Mouse (Mus musculus): ENCODE measurements around the gene Nkain4. TPM values are rescaled to one million over a fixed set of nuclear protein-coding genes. Genes with fewer than 3 reads are reported as not detected.
A peak's percentile ranks its signal among the peaks of the same experiment; 100 is the strongest.

The Nkain4 gene
- polyA plus RNA-seq, 1 experiment, result 3.7 TPM

DNA sequence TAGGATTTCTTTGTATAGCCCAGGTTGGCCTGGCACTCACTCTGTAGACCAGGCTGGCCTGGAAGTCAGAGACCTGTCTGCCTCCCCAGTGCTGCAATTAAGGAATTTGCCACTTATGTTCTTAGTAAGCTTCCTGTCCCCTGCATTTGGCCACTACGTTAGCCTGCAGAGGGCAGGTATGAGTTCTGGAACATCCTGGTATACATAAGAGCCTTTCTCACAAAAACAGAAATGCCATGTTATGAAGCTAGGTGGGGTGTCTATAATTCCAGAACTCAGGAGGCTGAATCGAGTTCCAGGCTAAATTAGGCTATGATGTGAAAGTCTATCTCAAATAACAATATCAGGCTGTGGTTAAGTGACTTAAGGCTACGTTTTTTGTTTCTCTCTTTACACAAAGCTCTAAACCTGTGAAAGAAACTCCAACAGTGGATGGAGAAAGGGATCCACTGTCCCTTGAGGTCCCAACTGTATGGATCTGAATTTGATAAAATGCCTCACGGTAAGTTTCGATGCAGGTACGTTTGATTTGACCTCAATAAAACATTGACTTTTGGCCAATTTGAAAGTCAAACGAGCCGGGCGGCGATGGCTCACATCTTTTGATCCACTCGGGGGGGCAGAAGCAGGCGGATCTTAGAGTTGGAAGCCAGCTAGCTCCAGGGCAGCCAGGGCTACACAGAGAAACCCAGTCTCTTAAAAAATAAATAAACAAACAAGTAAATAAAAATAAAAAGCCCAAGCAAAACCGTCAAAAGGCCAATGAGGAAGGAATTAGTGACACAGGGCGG is 11.8 kb upstream of the Nkain4 start:
- Histone ChIP-seq H3K4me3 (ENCODE audit: control insufficient read depth, low read depth, low read length) (peak overlapping the region; percentile 91), H3K36me3 (ENCODE audit: control insufficient read depth, insufficient read depth, low read length) (no peaks in the 10 kb centered on the region), H3K4me1 (ENCODE audit: control insufficient read depth, insufficient read depth, low read length) (peaks cover 3% of the 10 kb centered on the region), H3K27me3 (ENCODE audit: control insufficient read depth, insufficient read depth, low read length) (no peaks in the 10 kb centered on the region), H3K27ac (ENCODE audit: control insufficient read depth, insufficient read depth, low read depth, low read length) (peak overlapping the region; percentile 87)
- TF ChIP-seq POLR2A (IDR thresholded peaks at IDR 0.05; ENCODE audit: control insufficient read depth, low read depth, low read length) (no peak), CTCF (IDR thresholded peaks at IDR 0.05; ENCODE audit: control insufficient read depth, insufficient read depth, insufficient replicate concordance, low read depth, low read length) (no peak)

DNA sequence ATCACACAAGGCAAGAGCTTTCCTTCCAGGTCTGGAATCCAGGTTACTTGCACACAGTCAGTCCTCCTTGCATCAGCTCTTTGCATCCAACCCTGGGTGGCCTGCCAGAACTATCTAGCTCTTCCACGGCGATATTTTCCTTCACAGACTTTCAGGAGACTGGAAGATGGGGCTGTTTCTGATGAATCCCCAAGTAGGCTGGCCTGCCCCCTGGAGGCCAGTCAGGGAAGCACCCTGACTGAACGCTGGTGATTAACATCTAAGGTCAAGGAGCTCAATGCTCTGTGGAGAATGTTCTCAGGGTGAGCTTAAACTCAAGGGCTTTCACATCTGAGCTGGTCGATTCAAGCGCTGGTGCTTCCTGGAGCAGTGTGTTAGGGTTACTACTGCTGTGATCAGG is 9.5 kb upstream of the Nkain4 start:
- H3K27me3 ChIP-seq (ENCODE audit: control insufficient read depth, insufficient read depth, low read length), result no peaks in the 10 kb centered on the region
- TF ChIP-seq POLR2A (IDR thresholded peaks at IDR 0.05; ENCODE audit: control insufficient read depth, low read depth, low read length) (no peak), CTCF (IDR thresholded peaks at IDR 0.05; ENCODE audit: control insufficient read depth, insufficient read depth, insufficient replicate concordance, low read depth, low read length) (peak; percentile 84; the same call in 1 of the 2 replicates)
- no peak overlapping the region for H3K4me3 ChIP-seq (ENCODE audit: control insufficient read depth, low read depth, low read length)
- no peak overlapping the region for H3K27ac ChIP-seq (ENCODE audit: control insufficient read depth, insufficient read depth, low read depth, low read length)
- peaks cover 3% of the 10 kb centered on the region for H3K4me1 ChIP-seq (ENCODE audit: control insufficient read depth, insufficient read depth, low read length)
- no peaks in the 10 kb centered on the region for H3K36me3 ChIP-seq (ENCODE audit: control insufficient read depth, insufficient read depth, low read length)

DNA sequence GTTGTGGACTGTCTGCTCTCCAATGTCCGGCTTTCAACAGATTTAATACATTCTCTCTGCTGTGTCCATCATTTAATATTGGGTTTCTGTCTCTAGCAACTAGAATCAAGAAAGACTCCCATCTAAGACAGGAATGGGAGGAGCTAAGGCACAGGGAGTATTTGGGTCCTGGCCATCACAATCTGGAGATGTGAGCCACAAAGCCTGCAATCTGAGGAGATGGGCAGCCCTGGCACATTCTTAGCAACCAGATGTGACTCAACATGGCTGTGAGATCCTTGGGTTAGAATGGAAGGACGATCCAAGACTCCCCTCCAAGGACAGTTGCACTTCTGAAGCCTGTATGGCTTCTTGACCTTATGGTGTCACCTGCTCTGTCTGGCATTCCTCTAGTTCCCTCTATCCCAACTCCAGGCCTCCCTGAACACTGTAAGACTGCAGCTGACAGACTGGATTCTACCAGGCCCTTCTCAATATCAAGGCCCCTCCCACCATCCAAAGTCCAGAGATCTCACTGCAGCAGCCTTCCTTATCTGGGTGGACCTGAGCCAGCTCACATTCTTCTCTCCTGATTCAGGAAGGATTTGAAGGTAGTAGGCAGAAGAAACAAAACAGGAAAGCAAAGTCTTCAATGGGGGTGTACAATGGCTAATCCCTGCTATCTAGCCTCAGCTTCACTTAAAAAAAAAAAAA is 8.3 kb upstream of the Nkain4 start:
- Histone ChIP-seq H3K4me1 (ENCODE audit: control insufficient read depth, insufficient read depth, low read length) (peaks cover 3% of the 10 kb centered on the region), H3K4me3 (ENCODE audit: control insufficient read depth, low read depth, low read length) (no peak overlapping the region), H3K27me3 (ENCODE audit: control insufficient read depth, insufficient read depth, low read length) (no peaks in the 10 kb centered on the region), H3K27ac (ENCODE audit: control insufficient read depth, insufficient read depth, low read depth, low read length) (no peak overlapping the region), H3K36me3 (ENCODE audit: control insufficient read depth, insufficient read depth, low read length) (no peaks in the 10 kb centered on the region)
- TF ChIP-seq POLR2A (IDR thresholded peaks at IDR 0.05; ENCODE audit: control insufficient read depth, low read depth, low read length), result no peak
- no peak for TF ChIP-seq CTCF (IDR thresholded peaks at IDR 0.05; ENCODE audit: control insufficient read depth, insufficient read depth, insufficient replicate concordance, low read depth, low read length)

DNA sequence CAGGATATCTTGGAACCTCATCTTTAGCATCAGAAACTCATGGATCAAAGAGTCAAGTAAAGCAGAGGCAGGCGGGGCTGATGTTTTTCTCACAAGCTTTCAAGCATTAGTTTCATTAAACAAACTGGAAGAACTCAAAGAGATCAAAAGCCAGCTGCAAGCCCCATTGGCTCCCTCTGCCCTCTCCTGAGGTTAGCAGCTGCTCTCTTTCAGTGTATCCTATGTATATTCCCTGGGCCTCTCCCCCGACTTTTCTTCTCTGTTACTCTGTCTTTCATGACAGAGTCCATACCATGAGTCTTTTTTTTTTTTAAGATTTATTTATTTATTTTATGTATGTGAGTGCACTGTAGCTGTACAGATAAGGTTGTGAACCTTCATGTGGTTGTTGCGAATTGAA is 5.7 kb upstream of the Nkain4 start:
- no peak overlapping the region for H3K4me3 ChIP-seq (ENCODE audit: control insufficient read depth, low read depth, low read length)
- H3K36me3 ChIP-seq (ENCODE audit: control insufficient read depth, insufficient read depth, low read length), result no peaks in the 10 kb centered on the region
- H3K4me1 ChIP-seq (ENCODE audit: control insufficient read depth, insufficient read depth, low read length), result no peaks in the 10 kb centered on the region
- H3K27ac ChIP-seq (ENCODE audit: control insufficient read depth, insufficient read depth, low read depth, low read length), result no peak overlapping the region
- H3K27me3 ChIP-seq (ENCODE audit: control insufficient read depth, insufficient read depth, low read length), result no peaks in the 10 kb centered on the region
- TF ChIP-seq POLR2A (IDR thresholded peaks at IDR 0.05; ENCODE audit: control insufficient read depth, low read depth, low read length) (no peak), CTCF (IDR thresholded peaks at IDR 0.05; ENCODE audit: control insufficient read depth, insufficient read depth, insufficient replicate concordance, low read depth, low read length) (no peak)

DNA sequence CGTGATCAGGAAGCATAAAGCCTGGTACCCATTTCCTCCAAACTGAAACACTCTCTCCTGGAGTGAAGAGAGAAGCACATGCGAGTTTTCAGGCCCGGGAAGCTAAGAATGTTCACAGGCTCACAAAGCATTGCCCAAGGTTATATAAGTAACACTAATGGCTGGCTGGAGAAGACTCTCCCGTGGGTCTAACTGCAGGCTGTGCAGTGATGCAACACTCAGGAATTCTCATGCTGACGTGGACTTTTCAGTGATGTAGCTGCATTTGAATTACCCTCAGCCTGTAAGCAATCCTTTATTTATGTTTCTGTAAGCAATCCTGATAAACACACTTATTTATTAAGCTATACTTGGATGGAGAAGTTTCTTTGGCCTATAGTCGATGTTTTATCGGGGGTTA is 5.1 kb upstream of the Nkain4 start:
- Histone ChIP-seq H3K27me3 (ENCODE audit: control insufficient read depth, insufficient read depth, low read length) (no peaks in the 10 kb centered on the region), H3K27ac (ENCODE audit: control insufficient read depth, insufficient read depth, low read depth, low read length) (no peak overlapping the region), H3K4me1 (ENCODE audit: control insufficient read depth, insufficient read depth, low read length) (0 out of 2 replicates have a peak, but pooled peaks cover 4% of the 10 kb centered on the region), H3K4me3 (ENCODE audit: control insufficient read depth, low read depth, low read length) (no peak overlapping the region), H3K36me3 (ENCODE audit: control insufficient read depth, insufficient read depth, low read length) (no peaks in the 10 kb centered on the region)
- TF ChIP-seq CTCF (IDR thresholded peaks at IDR 0.05; ENCODE audit: control insufficient read depth, insufficient read depth, insufficient replicate concordance, low read depth, low read length), result no peak

DNA sequence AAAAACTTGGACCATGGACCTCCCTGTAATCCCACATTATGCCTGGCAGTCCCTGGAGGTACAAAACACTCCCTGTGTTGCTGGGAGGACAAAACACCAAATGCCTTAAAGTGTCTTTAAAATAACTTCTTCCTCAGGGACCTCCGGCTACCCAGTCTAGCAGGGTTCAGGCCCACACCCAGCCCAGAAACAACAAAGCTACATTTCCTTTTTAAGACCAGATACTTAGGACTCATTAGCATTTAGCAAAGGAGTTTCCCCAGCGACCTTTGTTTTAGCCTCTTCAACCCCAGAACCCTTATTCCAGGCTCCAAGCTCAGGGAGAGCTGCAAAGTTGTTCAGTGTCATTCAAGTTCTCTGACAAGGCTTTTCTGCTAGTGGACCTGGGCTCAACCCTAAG is 861 bp downstream of the Nkain4 start:
- H3K4me1 ChIP-seq (ENCODE audit: control insufficient read depth, insufficient read depth, low read length), result peaks cover 4% of the 10 kb centered on the region; the same call in 1 of the 2 replicates
- H3K27me3 ChIP-seq (ENCODE audit: control insufficient read depth, insufficient read depth, low read length), result no peaks in the 10 kb centered on the region
- H3K4me3 ChIP-seq (ENCODE audit: control insufficient read depth, low read depth, low read length), result no peak overlapping the region
- TF ChIP-seq CTCF (IDR thresholded peaks at IDR 0.05; ENCODE audit: control insufficient read depth, insufficient read depth, insufficient replicate concordance, low read depth, low read length), result no peak
- TF ChIP-seq POLR2A (IDR thresholded peaks at IDR 0.05; ENCODE audit: control insufficient read depth, low read depth, low read length), result no peak
- no peaks in the 10 kb centered on the region for H3K36me3 ChIP-seq (ENCODE audit: control insufficient read depth, insufficient read depth, low read length)
- no peak overlapping the region for H3K27ac ChIP-seq (ENCODE audit: control insufficient read depth, insufficient read depth, low read depth, low read length)

DNA sequence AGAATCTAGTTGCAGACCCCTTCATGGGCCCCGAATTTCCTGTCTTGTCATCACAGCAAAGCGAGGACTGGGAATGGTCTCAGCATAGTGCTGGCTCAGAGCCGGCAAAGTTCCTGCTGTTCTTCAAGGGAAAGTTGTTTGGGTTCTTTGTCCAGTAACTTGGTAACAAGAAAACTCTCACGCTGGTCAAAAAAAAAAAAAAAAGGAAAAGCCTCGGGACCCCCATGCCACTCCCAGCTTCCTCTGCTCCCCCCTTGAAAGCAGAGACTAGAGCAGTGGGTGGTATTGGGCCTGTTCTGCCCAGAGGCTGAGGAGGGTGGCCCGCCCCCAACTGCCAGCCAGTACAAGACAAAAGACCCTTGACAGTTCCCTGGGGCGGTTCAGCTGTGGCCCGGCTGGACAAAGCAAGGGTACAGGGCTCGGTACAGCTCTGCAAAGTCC is 1.7 kb downstream of the Nkain4 start:
- Histone ChIP-seq H3K27me3 (ENCODE audit: control insufficient read depth, insufficient read depth, low read length) (no peaks in the 10 kb centered on the region), H3K27ac (ENCODE audit: control insufficient read depth, insufficient read depth, low read depth, low read length) (no peak overlapping the region), H3K4me3 (ENCODE audit: control insufficient read depth, low read depth, low read length) (no peak overlapping the region), H3K4me1 (ENCODE audit: control insufficient read depth, insufficient read depth, low read length) (peaks cover 4% of the 10 kb centered on the region; the same call in 1 of the 2 replicates), H3K36me3 (ENCODE audit: control insufficient read depth, insufficient read depth, low read length) (no peaks in the 10 kb centered on the region)
- TF ChIP-seq CTCF (IDR thresholded peaks at IDR 0.05; ENCODE audit: control insufficient read depth, insufficient read depth, insufficient replicate concordance, low read depth, low read length) (no peak), POLR2A (IDR thresholded peaks at IDR 0.05; ENCODE audit: control insufficient read depth, low read depth, low read length) (no peak)

All from testis, adult 2 months (tissue).